Mouse (Mus musculus): Measurements from ENCODE around the gene Prim1.
A peak's percentile ranks its signal among the peaks of the same experiment; 100 is the strongest.

- TF ChIP-seq CTCF (IDR thresholded peaks at IDR 0.05; ENCODE audit: control insufficient read depth, insufficient read depth, insufficient read length), result no peak
- TF ChIP-seq FOSL1 (IDR thresholded peaks at IDR 0.05; ENCODE audit: insufficient read depth, low read length, poor library complexity, severe bottlenecking), result no peak
- no peak for TF ChIP-seq MYOG (IDR thresholded peaks at IDR 0.05; ENCODE audit: control insufficient read depth, extremely low read depth, insufficient read length)
- TF ChIP-seq MAX (IDR thresholded peaks at IDR 0.05), result peak; percentile 78
- TF ChIP-seq MYOD1 (IDR thresholded peaks at IDR 0.05; ENCODE audit: control insufficient read depth, insufficient read length, low read depth), result no peak
- TF ChIP-seq USF1 (IDR thresholded peaks at IDR 0.05; ENCODE audit: low read depth), result no peak
Measured at GRCm38 (mm10) chr10:128015068-128015934, at the start of gene Prim1.

Measured in C2C12 (cell line).